Mouse (Mus musculus): ENCODE measurements around the gene Gpn3. TPM values are rescaled to one million over a fixed set of nuclear protein-coding genes. Genes with fewer than 3 reads are reported as not detected.

Gene Gpn3
- total and polyA plus RNA-seq, 3 experiments = 61.4 to 96.1 (median 74.6) TPM

DNA sequence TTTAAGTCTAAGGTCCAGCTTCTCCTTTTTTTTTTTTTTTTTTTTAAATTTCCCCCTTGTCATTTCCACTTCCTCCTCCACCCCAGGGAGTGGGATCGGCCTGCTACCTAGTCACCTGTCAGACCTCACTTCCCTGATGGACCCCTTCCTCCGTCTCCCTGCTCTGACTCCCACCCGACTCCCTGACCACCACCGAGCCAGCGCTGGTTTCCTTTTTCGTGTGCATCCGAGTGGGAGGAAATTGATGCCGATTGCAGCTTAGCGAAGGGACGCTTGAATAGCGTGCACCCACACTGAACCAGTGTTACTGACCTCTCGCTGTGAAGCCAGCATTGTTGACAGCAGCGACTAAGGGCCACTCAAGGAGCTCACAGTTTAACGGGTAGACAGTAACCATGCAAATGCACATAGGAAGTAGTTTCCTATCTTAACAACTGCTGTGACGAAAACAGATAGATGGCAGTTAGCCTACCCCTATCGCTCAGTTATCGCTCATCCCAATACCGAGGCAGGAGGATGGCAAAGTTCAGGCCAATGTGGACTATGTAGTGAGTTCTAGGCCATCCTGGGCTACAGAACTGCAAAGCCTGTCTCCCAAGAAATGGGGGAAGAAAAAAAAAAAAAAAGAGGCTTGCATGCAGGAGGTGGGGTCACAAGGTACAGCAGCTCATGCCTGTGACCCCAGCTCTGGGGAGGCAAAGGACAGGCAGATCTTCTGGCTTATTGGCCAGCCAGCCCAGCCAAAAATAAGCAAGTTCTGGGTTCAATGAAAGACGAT is 20.7 kb downstream of the Gpn3 start:
- Histone ChIP-seq H3K4me1 (ENCODE audit: control insufficient read depth in 1 of 2, insufficient read depth in 2 of 2) (peaks cover 2 to 31% of the 10 kb centered on the region in 2 experiments; a peak in 3 of 4 replicates), H3K9me3 (replicated peaks; ENCODE audit: low read length) (no peaks in the 10 kb centered on the region), H3K4me3 (replicated peaks in 1 of 3; ENCODE audit: low read depth in 2 of 3, low read length in 2 of 3, poor library complexity in 1 of 3) (peak overlapping the region; percentile 75 to 91 (median 91)), H3K9ac (ENCODE audit: insufficient read depth, low read depth) (peak overlapping the region; percentile 87), H3K4me2 (ENCODE audit: insufficient read depth, low read depth, poor library complexity, severe bottlenecking) (peak overlapping the region; percentile 88), H3K79me2 (replicated peaks; ENCODE audit: control insufficient read depth, extremely low read depth, insufficient read depth, poor library complexity, severe bottlenecking) (peaks cover 38% of the 10 kb centered on the region), H3K36me3 (replicated peaks in 1 of 2; ENCODE audit: control insufficient read depth in 1 of 2, insufficient read depth in 1 of 2, low read length in 1 of 2) (peaks cover 18 to 25% of the 10 kb centered on the region in 2 experiments), H3K27me3 (replicated peaks) (no peaks in the 10 kb centered on the region), H3K27ac (ENCODE audit: insufficient read depth, low read depth) (peak overlapping the region; percentile 2; the same call in 1 of the 2 replicates)
- no peak for TF ChIP-seq RAD21 (IDR thresholded peaks at IDR 0.05; ENCODE audit: low read depth, low read length)
- TF ChIP-seq SIN3A (IDR thresholded peaks at IDR 0.05; ENCODE audit: low read length) = 0 out of 2 replicates have a peak, but pooled peaks have one; percentile 2
- in situ Hi-C loops (cut with MboI; ENCODE audit: low pct_ligation_motif_present, low pct_unique_long_range_greater_than_20kb, low sequenced_read_pairs) = no loop called here
- dilution Hi-C loops (cut with MboI; ENCODE audit: extremely low pct_ligation_motif_present, extremely low pct_unique_long_range_greater_than_20kb, low sequenced_read_pairs) = no loop called here
- DNase-seq (ENCODE audit: extremely low read depth) = peak; percentile 15

DNA sequence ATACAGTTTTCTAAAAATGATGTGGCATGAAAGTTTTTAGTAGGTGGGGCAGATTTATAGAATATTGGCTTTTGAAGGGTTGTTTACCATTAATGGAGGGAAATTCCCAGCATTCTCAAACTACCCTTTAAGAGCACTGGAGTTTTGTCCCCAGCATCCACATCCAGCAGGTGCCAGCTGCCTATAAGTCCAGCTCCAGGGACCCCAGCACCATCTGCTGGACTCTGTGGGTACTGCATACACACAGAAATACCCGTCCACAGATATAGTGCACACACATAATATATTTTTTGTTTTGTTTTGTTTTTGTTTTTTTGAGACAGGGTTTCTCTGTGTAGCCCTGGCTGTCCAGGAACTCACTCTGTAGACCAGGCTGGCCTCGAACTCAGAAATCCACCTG is 22.2 kb downstream of the Gpn3 start:
- H3K4me2 ChIP-seq (ENCODE audit: insufficient read depth, low read depth, poor library complexity, severe bottlenecking) = no peak overlapping the region
- no peak overlapping the region for H3K4me3 ChIP-seq (replicated peaks in 1 of 3; ENCODE audit: low read depth in 2 of 3, low read length in 2 of 3, poor library complexity in 1 of 3)
- in situ Hi-C loops (cut with MboI; ENCODE audit: low pct_ligation_motif_present, low pct_unique_long_range_greater_than_20kb, low sequenced_read_pairs) = no loop called here
- H3K27ac ChIP-seq (ENCODE audit: insufficient read depth, low read depth) = no peak overlapping the region
- DNase-seq (ENCODE audit: extremely low read depth) = peak; percentile 73
- peaks cover 46% of the 10 kb centered on the region for H3K79me2 ChIP-seq (replicated peaks; ENCODE audit: control insufficient read depth, extremely low read depth, insufficient read depth, poor library complexity, severe bottlenecking)
- H3K9me3 ChIP-seq (replicated peaks; ENCODE audit: low read length) = no peaks in the 10 kb centered on the region
- H3K9ac ChIP-seq (ENCODE audit: insufficient read depth, low read depth) = no peak overlapping the region
- H3K36me3 ChIP-seq (replicated peaks in 1 of 2; ENCODE audit: control insufficient read depth in 1 of 2, insufficient read depth in 1 of 2, low read length in 1 of 2) = peaks cover 25 to 39% of the 10 kb centered on the region in 2 experiments
- dilution Hi-C loops (cut with MboI; ENCODE audit: extremely low pct_ligation_motif_present, extremely low pct_unique_long_range_greater_than_20kb, low sequenced_read_pairs) = no loop called here
- H3K27me3 ChIP-seq (replicated peaks) = no peaks in the 10 kb centered on the region
- TF ChIP-seq NRF1 (IDR thresholded peaks at IDR 0.05; ENCODE audit: low read depth, low read length) (no peak), ELF1 (IDR thresholded peaks at IDR 0.05; ENCODE audit: low read depth, low read length) (no peak), RAD21 (IDR thresholded peaks at IDR 0.05; ENCODE audit: low read depth, low read length) (peak; percentile 67), E2F4 (IDR thresholded peaks at IDR 0.05; ENCODE audit: insufficient replicate concordance, low read depth, low read length) (no peak), MYC (IDR thresholded peaks at IDR 0.05; ENCODE audit: low read depth, low read length) (no peak), JUND (conservative IDR thresholded peaks at IDR 0.05; ENCODE audit: low read depth, low read length) (no peak), CHD1 (IDR thresholded peaks at IDR 0.05; ENCODE audit: low read depth, low read length) (no peak), ZNF384 (IDR thresholded peaks at IDR 0.05; ENCODE audit: low read depth, low read length) (no peak), JUN (IDR thresholded peaks at IDR 0.05; ENCODE audit: insufficient read depth, low read depth, low read length) (no peak), TCF12 (IDR thresholded peaks at IDR 0.05; ENCODE audit: low read depth, low read length) (no peak), EP300 (IDR thresholded peaks at IDR 0.05; ENCODE audit: low read length) (no peak), POLR2A (IDR thresholded peaks at IDR 0.05; ENCODE audit: low read depth, low read length) (no peak), NELFE (IDR thresholded peaks at IDR 0.05; ENCODE audit: low read depth, low read length) (no peak), MAFK (IDR thresholded peaks at IDR 0.05; ENCODE audit: insufficient replicate concordance, low read length) (no peak), USF2 (conservative IDR thresholded peaks at IDR 0.05; ENCODE audit: low read depth, low read length) (no peak), GABPA (IDR thresholded peaks at IDR 0.05; ENCODE audit: insufficient replicate concordance, low read depth, low read length) (no peak), USF1 (IDR thresholded peaks at IDR 0.05; ENCODE audit: low read depth, low read length) (no peak), SMC3 (IDR thresholded peaks at IDR 0.05; ENCODE audit: low read depth, low read length) (peak; percentile 54), ZMIZ1 (IDR thresholded peaks at IDR 0.05; ENCODE audit: low read depth, low read length) (no peak), CHD2 (IDR thresholded peaks at IDR 0.05; ENCODE audit: low read length) (no peak), CTCF (conservative IDR thresholded peaks at IDR 0.05 in 1 of 2, IDR thresholded peaks at IDR 0.05 in 1 of 2; ENCODE audit: low read depth in 2 of 2, low read length in 2 of 2) (peak; percentile 69 to 78)
- peaks cover 2 to 40% of the 10 kb centered on the region in 2 experiments; a peak in 3 of 4 replicates for H3K4me1 ChIP-seq (ENCODE audit: control insufficient read depth in 1 of 2, insufficient read depth in 2 of 2)
